Mouse (Mus musculus): ENCODE measurements around the gene Stpg1.

- TF ChIP-seq CTCF (IDR thresholded peaks at IDR 0.05; ENCODE audit: low read depth) (no peak), EP300 (IDR thresholded peaks at IDR 0.05; ENCODE audit: low read depth) (no peak)
Measured at GRCm38 (mm10) chr4:135565400-135565799, 70.8 kb downstream of the Stpg1 start.
